Mouse (Mus musculus) thymus, adult 2 months (tissue): Measurements from ENCODE around the gene Zfp26.

Experiments
- CTCF ChIP-seq: fragments of 200-500 bp; IDR thresholded peaks from 2 replicates; pipeline ENCODE4 v1.5.1; 2012; ENCODE audit warnings: mild to moderate bottlenecking, control low read depth, low read length, moderate library complexity, borderline replicate concordance; ENCODE audit not compliant: control insufficient read depth, poor library complexity, insufficient read depth; ENCODE audit errors: extremely low read depth
- POLR2A ChIP-seq: fragments of 200-500 bp; IDR thresholded peaks from 2 replicates; pipeline ENCODE4 v1.6.1; 2012; ENCODE audit warnings: mild to moderate bottlenecking, low read length, control low read depth, moderate library complexity; ENCODE audit not compliant: control insufficient read depth, poor library complexity, insufficient read depth; ENCODE audit errors: extremely low read depth

DNA sequence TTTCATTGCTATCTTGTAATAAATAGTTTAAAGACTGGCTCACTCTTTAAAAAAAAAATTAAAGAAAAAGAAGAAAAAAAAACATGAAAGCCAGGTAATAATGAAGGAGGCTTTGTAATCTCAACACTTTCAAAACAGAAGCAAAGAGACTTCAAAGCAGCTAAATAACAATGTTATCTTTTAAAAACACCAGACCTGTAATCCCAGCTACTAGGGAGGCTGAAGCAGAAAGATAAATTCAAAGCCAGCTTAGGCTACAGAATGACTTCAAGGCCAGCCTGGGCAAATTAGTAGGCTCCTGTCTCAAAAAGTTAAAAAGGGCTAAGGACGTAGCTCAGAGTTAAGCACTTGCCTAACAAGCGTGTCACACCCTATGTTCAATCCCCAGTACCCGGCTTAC, 49.7 kb upstream of the Zfp26 start:
- TF ChIP-seq CTCF (no peak), POLR2A (no peak)
